Mouse (Mus musculus) urinary bladder, adult 2 months (tissue): ENCODE measurements around the gene Olfr1249. TPM values are rescaled to one million over a fixed set of nuclear protein-coding genes. Genes with fewer than 3 reads are reported as not detected.
"Not testable (repeated sequence)": the region's sequence is repeated elsewhere in the genome, so short reads cannot be mapped to it uniquely, and the experiment has no call there.

ENCODE experiments used
- DNase-seq: peaks from one replicate; pipeline ENCODE4 v3.0.0; 2022; ENCODE audit warnings: low spot score
- polyA plus RNA-seq: library from polyadenylated mRNA; depleted of rRNA; stranded (reverse); fragments of >200 nt; gene quantifications from 2 replicates; pipeline ENCODE4 v1.2.3, GENCODE M21; 2012; rRNA removed

The Olfr1249 gene
- not detected in 2 replicates for polyA plus RNA-seq

DNA sequence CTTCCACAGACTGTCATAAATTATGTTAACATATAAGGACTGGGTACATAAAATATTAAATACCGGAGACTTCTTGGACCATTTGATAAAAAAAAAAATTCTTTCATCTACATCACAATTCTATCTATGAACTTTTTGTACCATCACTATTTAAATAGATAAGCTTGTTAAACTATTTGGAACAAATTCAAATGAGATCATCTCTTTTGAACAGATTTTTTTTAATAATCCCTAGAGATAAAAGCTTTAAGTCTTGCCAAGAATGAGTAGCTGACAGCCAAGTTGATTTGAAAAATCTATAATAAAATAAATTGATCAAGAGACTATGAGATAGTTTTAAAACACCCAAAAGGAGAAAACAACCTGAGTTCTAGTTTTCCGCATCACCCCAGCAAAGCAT lies at the start of gene Olfr1249:
Gene Olfr1249 (minus strand): TSS at position 101 of the 400 bp plus-strand sequence.
- DNase-seq, result no peak

DNA sequence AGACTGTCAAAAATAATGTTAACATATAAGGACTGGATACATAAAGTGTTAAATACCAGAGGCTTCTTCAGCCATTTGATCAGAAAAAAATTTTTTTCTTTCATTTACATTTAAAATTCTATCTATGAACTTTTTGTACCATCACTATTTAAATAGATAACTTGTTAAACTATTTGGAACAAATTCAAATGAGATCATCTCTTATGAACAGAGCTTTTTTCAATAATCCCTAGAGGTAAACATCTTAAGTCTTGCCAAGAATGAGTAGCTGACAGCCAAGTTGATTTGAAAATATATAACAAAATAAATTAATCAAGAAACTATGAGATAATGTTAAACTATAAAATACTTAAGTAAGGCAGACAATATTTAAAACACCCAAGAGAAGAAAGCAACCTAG lies 37.1 kb upstream of the Olfr1249 start, which contains the start of gene Olfr1251:
Gene Olfr1251 (minus strand): TSS at position 101 of the 400 bp plus-strand sequence.
- no peak for DNase-seq

DNA sequence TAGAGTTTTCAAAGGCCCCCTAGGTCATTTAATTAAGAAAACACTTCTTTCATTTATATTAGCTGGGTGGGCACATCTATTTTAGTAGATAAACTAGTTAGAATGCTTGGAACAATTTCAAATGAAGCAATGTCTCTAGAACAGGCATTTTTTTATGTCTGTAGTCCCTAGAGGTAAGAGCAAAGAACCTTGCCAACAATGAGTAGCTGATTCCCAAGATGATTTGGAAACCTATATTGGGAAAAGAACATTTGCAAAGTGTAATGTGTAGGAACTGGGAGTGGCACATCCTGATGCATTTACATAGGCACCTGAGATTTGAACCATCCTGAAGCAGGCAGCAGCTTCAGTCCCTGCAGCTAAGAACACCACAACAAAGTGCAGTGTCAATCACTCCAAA lies 26.6 kb upstream of the Olfr1249 start, which contains the start of gene Olfr1250:
Gene Olfr1250 (minus strand): TSS at position 101 of the 400 bp plus-strand sequence.
- no peak for DNase-seq

DNA sequence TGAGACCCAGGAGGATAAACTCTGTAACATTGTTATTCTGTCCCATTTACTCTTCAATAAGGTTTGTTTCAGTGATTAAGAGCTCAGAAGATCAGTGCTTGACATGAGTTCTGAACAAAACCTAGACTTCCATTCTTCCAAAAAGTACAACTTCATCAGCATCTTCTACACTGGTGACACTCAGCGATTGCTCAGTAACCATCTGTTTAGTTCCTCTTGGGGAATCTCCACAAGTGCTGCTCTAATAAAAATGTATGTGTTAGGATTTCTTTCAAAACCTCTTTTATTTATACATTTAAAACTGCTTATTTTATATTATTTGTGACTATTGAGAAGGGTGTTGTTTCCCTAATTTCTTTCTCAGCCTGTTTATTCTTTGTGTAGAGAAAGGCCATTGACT lies 16.6 kb downstream of the Olfr1249 start, which contains the start of gene Olfr1248:
Gene Olfr1248 (minus strand): TSS at position 101 of the 400 bp plus-strand sequence.
- DNase-seq, result not testable (repeated sequence)

DNA sequence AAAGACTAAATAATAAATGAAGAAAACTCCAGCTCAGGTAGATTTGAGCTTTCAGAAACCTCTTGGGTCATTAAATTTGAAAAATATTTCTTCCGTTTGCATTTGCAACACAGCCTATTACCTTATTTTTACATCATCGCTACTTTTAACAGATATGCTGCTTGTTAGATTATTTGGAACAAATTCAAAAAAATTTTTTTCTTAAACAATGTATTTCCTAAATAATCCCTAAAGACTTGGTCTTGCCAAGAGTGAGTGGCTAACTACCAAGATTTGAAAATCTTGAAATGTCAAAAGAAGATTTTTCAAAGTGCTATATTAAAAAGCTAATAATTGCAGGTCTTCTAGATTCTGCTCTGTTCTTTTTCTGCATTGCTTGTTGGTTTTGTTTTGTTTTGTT lies 20.8 kb downstream of the Olfr1249 start, which contains the start of gene Olfr1247:
Gene Olfr1247 (minus strand): TSS at position 101 of the 400 bp plus-strand sequence.
- DNase-seq, result no peak

DNA sequence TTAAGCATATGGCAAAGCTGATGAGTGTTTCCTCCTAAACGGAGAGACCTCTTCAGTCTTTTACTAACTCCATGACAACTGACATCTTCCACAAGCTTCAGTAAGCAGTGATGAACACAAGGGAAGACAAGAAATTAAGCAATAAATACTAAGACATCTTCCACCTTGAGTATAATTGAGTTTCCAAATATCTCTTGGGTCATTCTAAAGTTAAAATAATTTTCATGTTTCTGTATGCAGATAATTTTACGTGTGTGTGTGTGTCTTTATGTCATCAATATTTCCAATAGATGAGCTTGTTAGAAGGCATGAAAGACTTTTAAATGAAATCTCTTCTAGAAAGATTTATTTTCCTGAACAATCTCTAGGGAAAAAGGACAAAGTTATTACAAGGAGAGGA lies 41.7 kb downstream of the Olfr1249 start, which contains the start of gene Olfr1246:
Gene Olfr1246 (minus strand): TSS at position 101 of the 400 bp plus-strand sequence.
- DNase-seq, result no peak

Other genes with a start within 250 kb of the Olfr1249 start
- gene Olfr1238, start 225.3 kb downstream of the Olfr1249 start, polyA plus RNA-seq, result not detected in 2 replicates
- gene Olfr1239, start 214.6 kb downstream of the Olfr1249 start, polyA plus RNA-seq, result not detected in 2 replicates
- not detected in 2 replicates for gene Olfr1240, start 192.0 kb downstream of the Olfr1249 start, polyA plus RNA-seq
- gene Olfr1241, start 147.9 kb downstream of the Olfr1249 start, polyA plus RNA-seq, result not detected in 2 replicates
- not detected in 2 replicates for gene Olfr1242, start 136.6 kb downstream of the Olfr1249 start, polyA plus RNA-seq
- gene Olfr1243, start 103.5 kb downstream of the Olfr1249 start, polyA plus RNA-seq, result not detected in 2 replicates
- not detected in 2 replicates for gene Olfr1245, start 56.5 kb downstream of the Olfr1249 start, polyA plus RNA-seq
- not detected in 2 replicates for gene Olfr1246, start 41.8 kb downstream of the Olfr1249 start, polyA plus RNA-seq
- gene Olfr1247, start 20.9 kb downstream of the Olfr1249 start, polyA plus RNA-seq, result not detected in 2 replicates
- not detected in 2 replicates for gene Olfr1248, start 16.7 kb downstream of the Olfr1249 start, polyA plus RNA-seq
- gene Olfr1250, start 26.5 kb upstream of the Olfr1249 start, polyA plus RNA-seq, result not detected in 2 replicates
- gene Olfr1251, start 37.0 kb upstream of the Olfr1249 start, polyA plus RNA-seq, result not detected in 2 replicates
- not detected in 2 replicates for gene Olfr1252, start 90.0 kb upstream of the Olfr1249 start, polyA plus RNA-seq
- not detected in 2 replicates for gene Olfr1253, start 122.1 kb upstream of the Olfr1249 start, polyA plus RNA-seq
- gene Olfr1254, start 158.6 kb upstream of the Olfr1249 start, polyA plus RNA-seq, result not detected in 2 replicates
- gene Olfr1255, start 177.1 kb upstream of the Olfr1249 start, polyA plus RNA-seq, result not detected in 2 replicates
- gene Olfr1256, start 206.6 kb upstream of the Olfr1249 start, polyA plus RNA-seq, result not detected in 2 replicates
- not detected in 2 replicates for gene Olfr48, start 213.2 kb upstream of the Olfr1249 start, polyA plus RNA-seq
- not detected in 2 replicates for gene Olfr1257, start 243.5 kb upstream of the Olfr1249 start, polyA plus RNA-seq